In the genomic region with DNA sequence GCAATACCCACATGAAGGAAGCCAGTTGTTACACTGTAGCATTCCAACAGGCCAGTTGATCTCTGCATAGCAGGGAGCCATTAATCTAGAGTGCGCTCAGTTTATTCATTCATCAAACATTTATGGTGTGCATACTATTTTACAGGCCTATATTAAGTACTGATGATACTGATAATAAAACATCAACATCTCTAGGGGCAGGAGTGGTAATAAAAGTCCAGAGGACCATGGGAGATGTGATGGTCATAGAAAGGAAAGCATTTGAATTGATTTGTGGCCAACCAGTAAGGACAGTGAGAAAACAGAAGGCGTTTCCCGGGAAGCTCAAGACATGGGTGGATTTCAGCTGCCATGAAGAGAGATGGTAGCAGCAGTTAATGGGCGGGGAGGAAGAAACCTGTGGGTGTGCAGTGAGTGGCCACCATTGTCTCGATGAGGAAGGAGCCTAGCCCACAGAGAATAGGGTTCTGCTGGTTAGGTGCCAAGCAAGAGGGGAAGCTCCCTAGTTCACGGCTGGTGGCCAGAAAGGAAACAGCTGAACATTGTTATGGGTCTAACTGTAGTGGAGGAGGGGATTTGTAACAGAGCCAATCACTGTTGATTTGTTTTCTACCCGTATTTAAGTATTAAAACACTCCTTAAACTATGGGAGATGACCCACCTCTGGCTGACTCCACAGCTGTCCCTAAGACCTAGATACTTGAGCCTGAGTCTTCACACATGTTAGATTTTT, we compare ENCODE assay signal across 8 mouse cellular contexts.
DNase-seq lines count a peak whose midpoint lies in the region; ATAC-seq lines count a peak whose summit lies in the region.

No protein-coding gene starts in this region.

- DNase-seq in layer of hippocampus, adult 9-11 months: peak; percentile 53
- DNase-seq in layer of hippocampus, postnatal 10 days (ENCODE audit: low spot score in 2 of 2): no peak
- peak; percentile 53 to 67 for DNase-seq in kidney, adult 8-10 months
- peak; percentile 87 for DNase-seq in lung, postnatal 25 days (ENCODE audit: low spot score)
- DNase-seq in layer of hippocampus, adult 11-12 months (ENCODE audit: low spot score): no peak
- DNase-seq in cerebellum, adult 9-11 months: no peak
- DNase-seq in MN1 (ENCODE audit: low spot score): no peak

- peak; percentile 94 for ATAC-seq in common myeloid progenitor, adult 5-6 weeks (replicated peaks; ENCODE audit: low read depth, poor library complexity, severe bottlenecking)

Comparison
In these comparisons a context has a peak if more than half of its experiments do, and no peak if none do; other contexts are left out.
1. DNase-seq: peak in layer of hippocampus, adult 9-11 months (single experiment), kidney, adult 8-10 months (2 of 2) and lung, postnatal 25 days (single experiment); none in layer of hippocampus, postnatal 10 days (0 of 2), layer of hippocampus, adult 11-12 months (single experiment), cerebellum, adult 9-11 months (single experiment) and MN1 (single experiment).